Comparison of ENCODE assay signal across 13 mouse cellular contexts in the genomic region with DNA sequence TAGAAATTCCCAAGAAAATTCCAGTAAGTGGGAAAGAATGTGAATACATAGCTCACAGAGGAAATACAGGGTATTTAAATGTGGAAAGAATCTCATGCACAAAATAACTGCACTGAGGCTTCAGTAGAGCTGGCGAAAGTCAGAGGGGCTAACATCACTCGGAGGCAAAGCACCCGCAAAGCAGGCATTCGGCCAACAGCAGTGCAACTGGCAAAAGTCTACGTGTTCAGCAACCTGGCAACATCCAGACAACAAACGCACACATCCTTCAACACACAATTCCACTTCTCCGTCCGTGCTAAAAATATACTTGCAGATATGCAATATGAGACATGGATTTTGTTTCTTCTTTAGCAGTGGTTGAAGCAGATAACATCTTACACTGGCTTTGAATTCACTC. TPM values are rescaled to one million over a fixed set of nuclear protein-coding genes. Genes with fewer than 3 reads are reported as not detected.
DNase-seq lines count a peak whose midpoint lies in the region; ATAC-seq lines count a peak whose summit lies in the region.
"Had no signal": no experiment of that assay in that cellular context is flagged by ENCODE, and none has a peak within 500 bp of the region (broad histone marks: within the 10 kb centered on the region; RNA-seq: fewer than 3 reads in every experiment).

No protein-coding gene starts in this region.

- no peaks in the 10 kb centered on the region for H3K27me3 ChIP-seq in forebrain, embryonic 11.5 days (ENCODE audit: control insufficient read depth, insufficient read depth, low read length)
- H3K27me3 ChIP-seq in forebrain, embryonic 10.5 days (ENCODE audit: poor library complexity, severe bottlenecking): no peaks in the 10 kb centered on the region
- no peaks in the 10 kb centered on the region for H3K27me3 ChIP-seq in midbrain, embryonic 15.5 days (replicated peaks)
- H3K27me3 ChIP-seq in liver, embryonic 11.5 days (replicated peaks; ENCODE audit: control insufficient read depth, insufficient read depth, low read length): no peaks in the 10 kb centered on the region
- H3K27me3 ChIP-seq: forebrain, embryonic 15.5 days; kidney, embryonic 15.5 days had no signal

- no peak for ATAC-seq in forebrain, embryonic 11.5 days (replicated peaks; ENCODE audit: low FRiP score)
- no peak for ATAC-seq in midbrain, embryonic 15.5 days (replicated peaks)
- ATAC-seq in liver, embryonic 11.5 days (replicated peaks; ENCODE audit: low FRiP score): no peak
- ATAC-seq: forebrain, embryonic 15.5 days had no signal

- intact Hi-C loops in heart, postnatal 14 days (cut with DNase I): loop anchor here (2.0 kb wide), 1 partner anchor 17 kb away; no protein-coding TSS in a partner anchor

- 0 out of 2 replicates have a peak overlapping the region, but pooled peaks have one; percentile 18 for H3K27ac ChIP-seq in forebrain, embryonic 11.5 days (ENCODE audit: low read depth, low read length)
- no peak overlapping the region for H3K27ac ChIP-seq in forebrain, embryonic 10.5 days
- no peak overlapping the region for H3K27ac ChIP-seq in midbrain, embryonic 15.5 days
- H3K27ac ChIP-seq in liver, embryonic 11.5 days (ENCODE audit: low read depth, low read length): no peak overlapping the region
- H3K27ac ChIP-seq: forebrain, embryonic 15.5 days; hindbrain, embryonic 10.5 days; kidney, embryonic 15.5 days; left cerebral cortex, adult 2 months had no signal

- no peaks in the 10 kb centered on the region for H3K9me3 ChIP-seq in forebrain, embryonic 11.5 days (ENCODE audit: control insufficient read depth, low read length)
- peaks cover 10% of the 10 kb centered on the region; the same call in 1 of the 2 replicates for H3K9me3 ChIP-seq in forebrain, embryonic 10.5 days
- H3K9me3 ChIP-seq in midbrain, embryonic 15.5 days: no peaks in the 10 kb centered on the region
- no peaks in the 10 kb centered on the region for H3K9me3 ChIP-seq in liver, embryonic 11.5 days (ENCODE audit: control insufficient read depth, low read length)
- H3K9me3 ChIP-seq: forebrain, embryonic 15.5 days; hindbrain, embryonic 10.5 days; kidney, embryonic 15.5 days had no signal

- no peak for DNase-seq in forebrain, embryonic 11.5 days (ENCODE audit: low spot score)
- no peak for DNase-seq in forebrain, embryonic 10.5 days (ENCODE audit: extremely low spot score, low spot score)
- peak; percentile 19 for DNase-seq in right cerebral cortex, postnatal 4 days
- no peak for DNase-seq in right cerebral cortex, adult 2 months (ENCODE audit: low spot score in 2 of 2)
- DNase-seq in heart, postnatal 14 days: peak; percentile 67 to 75
- no peak for DNase-seq in liver, embryonic 11.5 days (ENCODE audit: low spot score)
- DNase-seq in thymus, postnatal 10 days (ENCODE audit: low spot score in 2 of 2): no peak
- DNase-seq: embryo, embryonic 11 days had no signal

- no peaks in the 10 kb centered on the region for H3K4me1 ChIP-seq in forebrain, embryonic 11.5 days (replicated peaks; ENCODE audit: control insufficient read depth, insufficient read depth, low read length)
- peaks cover 24% of the 10 kb centered on the region for H3K4me1 ChIP-seq in forebrain, embryonic 10.5 days
- H3K4me1 ChIP-seq in midbrain, embryonic 15.5 days: peaks cover 4% of the 10 kb centered on the region; the same call in 1 of the 2 replicates
- H3K4me1 ChIP-seq in liver, embryonic 11.5 days (replicated peaks; ENCODE audit: control insufficient read depth, insufficient read depth, low read length): peaks cover 33% of the 10 kb centered on the region

- no peak overlapping the region for H3K4me3 ChIP-seq in forebrain, embryonic 11.5 days (ENCODE audit: low read depth, low read length)
- no peak overlapping the region for H3K4me3 ChIP-seq in forebrain, embryonic 10.5 days
- no peak overlapping the region for H3K4me3 ChIP-seq in midbrain, embryonic 15.5 days
- H3K4me3 ChIP-seq in liver, embryonic 11.5 days (ENCODE audit: low read depth, low read length): no peak overlapping the region
- H3K4me3 ChIP-seq: forebrain, embryonic 15.5 days; hindbrain, embryonic 10.5 days; kidney, embryonic 15.5 days; left cerebral cortex, adult 2 months had no signal

- 92% methylated on average over 8 of the region's 8 CpGs for WGBS in forebrain, embryonic 11.5 days
- 91% methylated on average over 8 of the region's 8 CpGs for WGBS in forebrain, embryonic 10.5 days
- 79% methylated on average over 8 of the region's 8 CpGs for WGBS in midbrain, embryonic 15.5 days
- WGBS in liver, embryonic 11.5 days: 89% methylated on average over 8 of the region's 8 CpGs

- H3K36me3 ChIP-seq in forebrain, embryonic 11.5 days (ENCODE audit: control insufficient read depth, insufficient read depth, low read length): no peaks in the 10 kb centered on the region; the same call in 1 of the 2 replicates
- peaks cover 11% of the 10 kb centered on the region for H3K36me3 ChIP-seq in forebrain, embryonic 10.5 days (replicated peaks)
- H3K36me3 ChIP-seq in midbrain, embryonic 15.5 days (replicated peaks): no peaks in the 10 kb centered on the region
- peaks cover 5% of the 10 kb centered on the region; the same call in 1 of the 2 replicates for H3K36me3 ChIP-seq in liver, embryonic 11.5 days (ENCODE audit: control insufficient read depth, insufficient read depth, low read length)
- H3K36me3 ChIP-seq: forebrain, embryonic 15.5 days; kidney, embryonic 15.5 days had no signal

- no peak overlapping the region; the same call in 1 of the 2 replicates for H3K9ac ChIP-seq in forebrain, embryonic 11.5 days (ENCODE audit: low read length)
- H3K9ac ChIP-seq in midbrain, embryonic 15.5 days: no peak overlapping the region
- no peak overlapping the region for H3K9ac ChIP-seq in liver, embryonic 11.5 days (ENCODE audit: low read depth, low read length)
- H3K9ac ChIP-seq: forebrain, embryonic 15.5 days; kidney, embryonic 15.5 days had no signal

- no peak overlapping the region for H3K4me2 ChIP-seq in forebrain, embryonic 11.5 days (ENCODE audit: low read depth, low read length, severe bottlenecking)
- no peak overlapping the region for H3K4me2 ChIP-seq in midbrain, embryonic 15.5 days
- H3K4me2 ChIP-seq in liver, embryonic 11.5 days: no peak overlapping the region
- H3K4me2 ChIP-seq: forebrain, embryonic 15.5 days; kidney, embryonic 15.5 days had no signal

RNA-seq across cellular contexts. Expression of a gene that starts 14.9 kb away (rescaled TPM):
- polyA plus RNA-seq in forebrain, embryonic 11.5 days (2014; fragmentation: Nextera tagmentation; extraction: Ambion mirVana): 12.2 and 12.8 TPM in 2 replicates
- polyA plus RNA-seq in forebrain, embryonic 10.5 days (2016; fragmentation: Nextera tagmentation; extraction: Ambion mirVana): 9.8 and 10.4 TPM in 2 replicates
- 10 to 100 TPM; 28.2 to 28.3 TPM for total RNA-seq in heart, postnatal 14 days (2021)
- 16.8 and 18.2 TPM in 2 replicates for polyA plus RNA-seq in midbrain, embryonic 15.5 days (2015; fragmentation: Nextera tagmentation; extraction: Ambion mirVana)
- polyA plus RNA-seq in liver, embryonic 11.5 days (2014; fragmentation: Nextera tagmentation; extraction: Ambion mirVana): 14.5 and 16.2 TPM in 2 replicates

RNA-seq across cellular contexts. Expression of a gene that starts 56.5 kb away (rescaled TPM):
- 9.2 and 9.5 TPM in 2 replicates for polyA plus RNA-seq in forebrain, embryonic 11.5 days (2014; fragmentation: Nextera tagmentation; extraction: Ambion mirVana)
- 12.3 and 14.8 TPM in 2 replicates for polyA plus RNA-seq in forebrain, embryonic 10.5 days (2016; fragmentation: Nextera tagmentation; extraction: Ambion mirVana)
- total RNA-seq in heart, postnatal 14 days (2021): 100 to 1,000 TPM; 256 to 300 TPM
- polyA plus RNA-seq in midbrain, embryonic 15.5 days (2015; fragmentation: Nextera tagmentation; extraction: Ambion mirVana): 21.4 and 22.0 TPM in 2 replicates
- polyA plus RNA-seq in liver, embryonic 11.5 days (2014; fragmentation: Nextera tagmentation; extraction: Ambion mirVana): 59.9 and 60.1 TPM in 2 replicates

Comparison
In these comparisons a context has a peak if more than half of its experiments do, and no peak if none do; other contexts are left out.
1. DNase-seq: peak in right cerebral cortex, postnatal 4 days (single experiment) and heart, postnatal 14 days (2 of 2); none in forebrain, embryonic 11.5 days (single experiment), forebrain, embryonic 10.5 days (single experiment), right cerebral cortex, adult 2 months (0 of 2), liver, embryonic 11.5 days (single experiment) and thymus, postnatal 10 days (0 of 2).